Mouse (Mus musculus): ENCODE data around the gene Iqgap3. TPM values are rescaled to one million over a fixed set of nuclear protein-coding genes. Genes with fewer than 3 reads are reported as not detected.

Gene Iqgap3
- total and polyA plus RNA-seq, 2 experiments from 2014 or later = 1.2 to 5.4 TPM

- no peak for DNase-seq (ENCODE audit: low spot score)
- H3K9me3 ChIP-seq (ENCODE audit: low read length) = no peaks in the 10 kb centered on the region
- H3K4me1 ChIP-seq (ENCODE audit: insufficient read depth, low read length) = no peaks in the 10 kb centered on the region
- ATAC-seq (ENCODE audit: low FRiP score) = no peak
- no peak overlapping the region for H3K27ac ChIP-seq (ENCODE audit: low read depth, low read length)
- H3K36me3 ChIP-seq (ENCODE audit: insufficient read depth, low read length) = no peaks in the 10 kb centered on the region
- no peak overlapping the region for H3K9ac ChIP-seq (replicated peaks; ENCODE audit: low read length, poor library complexity, severe bottlenecking)
- H3K4me3 ChIP-seq (ENCODE audit: low read depth, low read length) = no peak overlapping the region
- no peak overlapping the region for H3K4me2 ChIP-seq (ENCODE audit: low read depth, low read length, poor library complexity, severe bottlenecking)
- no peak for TF ChIP-seq CTCF (IDR thresholded peaks at IDR 0.05)
- WGBS = 76% methylated on average over 8 of the region's 8 CpGs
- H3K27me3 ChIP-seq (ENCODE audit: insufficient read depth, low read length) = no peaks in the 10 kb centered on the region
These were observed 7.0 kb upstream of the Iqgap3 start for GRCm38 (mm10) chr3:88074766-88075165.

GRCm38 (mm10) chr3:88077441-88077840, 4.3 kb upstream of the Iqgap3 start:
- Histone ChIP-seq H3K27ac (ENCODE audit: low read depth, low read length) (no peak overlapping the region), H3K9ac (replicated peaks; ENCODE audit: low read length, poor library complexity, severe bottlenecking) (no peak overlapping the region), H3K4me2 (ENCODE audit: low read depth, low read length, poor library complexity, severe bottlenecking) (no peak overlapping the region), H3K9me3 (ENCODE audit: low read length) (no peaks in the 10 kb centered on the region), H3K27me3 (ENCODE audit: insufficient read depth, low read length) (no peaks in the 10 kb centered on the region), H3K4me3 (ENCODE audit: low read depth, low read length) (no peak overlapping the region), H3K4me1 (ENCODE audit: insufficient read depth, low read length) (no peaks in the 10 kb centered on the region), H3K36me3 (ENCODE audit: insufficient read depth, low read length) (no peaks in the 10 kb centered on the region)
- DNase-seq (ENCODE audit: low spot score) (no peak), ATAC-seq (ENCODE audit: low FRiP score) (no peak)
- TF ChIP-seq CTCF (IDR thresholded peaks at IDR 0.05) = no peak
- 39% methylated on average over 8 of the region's 8 CpGs for WGBS

- WGBS = 80% methylated on average over 4 of the region's 4 CpGs
- Histone ChIP-seq H3K9ac (replicated peaks; ENCODE audit: low read length, poor library complexity, severe bottlenecking) (no peak within 1 kb of the TSS), H3K4me1 (ENCODE audit: insufficient read depth, low read length) (no peaks in the 10 kb centered on the region), H3K27ac (ENCODE audit: low read depth, low read length) (no peak within 1 kb of the TSS), H3K4me3 (ENCODE audit: low read depth, low read length) (no peak within 1 kb of the TSS), H3K36me3 (ENCODE audit: insufficient read depth, low read length) (no peaks in the 10 kb centered on the region), H3K4me2 (ENCODE audit: low read depth, low read length, poor library complexity, severe bottlenecking) (no peak within 1 kb of the TSS), H3K27me3 (ENCODE audit: insufficient read depth, low read length) (no peaks in the 10 kb centered on the region), H3K9me3 (ENCODE audit: low read length) (no peaks in the 10 kb centered on the region)
- no peak for TF ChIP-seq CTCF (IDR thresholded peaks at IDR 0.05)
- ATAC-seq (ENCODE audit: low FRiP score) (no peak), DNase-seq (ENCODE audit: low spot score) (no peak)
These were observed 3.6 kb upstream of the Iqgap3 start, which contains the start of gene Ttc24 for GRCm38 (mm10) chr3:88078204-88078603. Gene Ttc24 (minus strand): TSS chr3:88078304.

- Histone ChIP-seq H3K27ac (ENCODE audit: low read depth, low read length) (no peak overlapping the region), H3K9me3 (ENCODE audit: low read length) (no peaks in the 10 kb centered on the region), H3K4me1 (ENCODE audit: insufficient read depth, low read length) (no peaks in the 10 kb centered on the region), H3K4me2 (ENCODE audit: low read depth, low read length, poor library complexity, severe bottlenecking) (peak overlapping the region; percentile 95), H3K27me3 (ENCODE audit: insufficient read depth, low read length) (no peaks in the 10 kb centered on the region), H3K36me3 (ENCODE audit: insufficient read depth, low read length) (no peaks in the 10 kb centered on the region), H3K9ac (replicated peaks; ENCODE audit: low read length, poor library complexity, severe bottlenecking) (no peak overlapping the region), H3K4me3 (ENCODE audit: low read depth, low read length) (peak overlapping the region; percentile 40)
- ATAC-seq (ENCODE audit: low FRiP score) (no peak), DNase-seq (ENCODE audit: low spot score) (no peak)
- TF ChIP-seq CTCF (IDR thresholded peaks at IDR 0.05) = no peak
- 2% methylated on average over 13 of the region's 13 CpGs for WGBS
These were observed 450 bp downstream of the Iqgap3 start for GRCm38 (mm10) chr3:88082224-88082618.

GRCm38 (mm10) chr3:88082663-88083062, 892 bp downstream of the Iqgap3 start:
- no peaks in the 10 kb centered on the region for H3K4me1 ChIP-seq (ENCODE audit: insufficient read depth, low read length)
- no peak overlapping the region for H3K27ac ChIP-seq (ENCODE audit: low read depth, low read length)
- H3K36me3 ChIP-seq (ENCODE audit: insufficient read depth, low read length) = no peaks in the 10 kb centered on the region
- H3K4me2 ChIP-seq (ENCODE audit: low read depth, low read length, poor library complexity, severe bottlenecking) = no peak overlapping the region
- no peak for TF ChIP-seq CTCF (IDR thresholded peaks at IDR 0.05)
- H3K9ac ChIP-seq (replicated peaks; ENCODE audit: low read length, poor library complexity, severe bottlenecking) = no peak overlapping the region
- H3K27me3 ChIP-seq (ENCODE audit: insufficient read depth, low read length) = no peaks in the 10 kb centered on the region
- H3K4me3 ChIP-seq (ENCODE audit: low read depth, low read length) = peak overlapping the region; percentile 40; the same call in 1 of the 2 replicates
- no peaks in the 10 kb centered on the region for H3K9me3 ChIP-seq (ENCODE audit: low read length)
- ATAC-seq (ENCODE audit: low FRiP score) (no peak), DNase-seq (ENCODE audit: low spot score) (no peak)
- 13% methylated on average over 4 of the region's 4 CpGs for WGBS

GRCm38 (mm10) chr3:88084001-88084400, 2.2 kb downstream of the Iqgap3 start:
- Histone ChIP-seq H3K4me3 (ENCODE audit: low read depth, low read length) (no peak overlapping the region), H3K4me1 (ENCODE audit: insufficient read depth, low read length) (no peaks in the 10 kb centered on the region), H3K9me3 (ENCODE audit: low read length) (no peaks in the 10 kb centered on the region), H3K27me3 (ENCODE audit: insufficient read depth, low read length) (no peaks in the 10 kb centered on the region), H3K4me2 (ENCODE audit: low read depth, low read length, poor library complexity, severe bottlenecking) (no peak overlapping the region), H3K36me3 (ENCODE audit: insufficient read depth, low read length) (no peaks in the 10 kb centered on the region), H3K27ac (ENCODE audit: low read depth, low read length) (no peak overlapping the region), H3K9ac (replicated peaks; ENCODE audit: low read length, poor library complexity, severe bottlenecking) (no peak overlapping the region)
- whole genome bisulfite sequencing = 95% methylated on average over 2 of the region's 2 CpGs
- DNase-seq (ENCODE audit: low spot score) (no peak), ATAC-seq (ENCODE audit: low FRiP score) (no peak)
- TF ChIP-seq CTCF (IDR thresholded peaks at IDR 0.05) = no peak
